Mouse (Mus musculus) right cerebral cortex, adult 2 months (tissue): ENCODE results near the gene Fam234b.

Experiments
- DNase-seq, 2 experiments: peaks; one replicate each; pipeline ENCODE4 v3.0.0; 2021 to 2022; ENCODE audit warnings: low spot score in 2 of 2

Fam234b gene

DNA sequence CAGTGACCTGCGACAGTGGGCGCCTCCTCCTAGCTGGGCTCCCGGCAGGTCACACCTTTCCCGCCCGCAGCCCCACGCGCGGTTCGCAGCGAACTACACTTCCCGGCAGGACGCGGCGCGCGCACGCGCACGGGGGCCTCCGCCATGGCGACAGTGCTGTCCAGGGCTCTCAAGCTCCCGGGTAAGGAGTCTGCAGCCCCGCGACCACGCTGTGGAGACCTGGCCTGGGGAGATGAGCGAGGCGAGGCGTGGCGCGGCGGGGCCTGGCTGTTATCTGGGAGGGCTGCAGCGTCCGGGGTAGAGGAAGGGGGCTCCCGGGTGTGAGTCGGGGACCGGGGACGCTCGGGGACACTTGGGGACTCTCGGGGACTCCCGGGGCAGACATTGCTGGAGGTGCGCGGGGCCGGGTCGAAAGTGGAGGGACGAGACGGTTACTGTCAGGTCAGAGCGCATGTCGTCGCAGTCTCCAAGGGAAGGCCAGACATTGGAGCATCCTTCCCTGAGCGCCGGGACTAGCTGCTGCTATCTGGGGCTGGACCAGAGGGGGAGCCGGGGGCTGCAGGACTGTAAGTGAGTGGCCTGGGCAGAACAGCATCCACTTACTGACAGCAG lies at the start of gene Fam234b, which contains the start of gene Hebp1:
Gene Fam234b (plus strand): TSS at position 57 of the 612 bp plus-strand sequence.
Gene Hebp1 (minus strand): TSS at position 102 of the 612 bp plus-strand sequence.
- peak; percentile 89 to 90 for DNase-seq

DNA sequence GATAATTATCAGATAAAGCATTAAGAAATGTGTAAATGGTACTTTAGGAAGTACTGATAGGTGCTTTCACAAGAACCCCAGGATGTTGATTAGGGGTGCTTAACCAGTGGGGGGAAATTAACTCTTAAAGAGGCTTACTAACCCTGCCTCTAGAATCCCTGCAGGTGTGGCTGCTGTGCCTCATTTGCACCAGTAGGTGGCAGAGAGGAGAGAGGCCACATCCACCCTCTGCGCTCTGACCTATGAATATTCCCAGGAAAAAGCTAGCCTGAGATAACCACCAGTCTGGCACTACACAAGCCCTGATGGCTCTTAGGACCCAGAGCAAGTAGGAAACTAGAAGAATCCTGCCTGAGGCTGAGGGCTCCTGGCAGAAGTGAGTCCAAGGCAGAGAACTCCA lies 49.3 kb upstream of the Fam234b start:
- DNase-seq, result no peak

DNA sequence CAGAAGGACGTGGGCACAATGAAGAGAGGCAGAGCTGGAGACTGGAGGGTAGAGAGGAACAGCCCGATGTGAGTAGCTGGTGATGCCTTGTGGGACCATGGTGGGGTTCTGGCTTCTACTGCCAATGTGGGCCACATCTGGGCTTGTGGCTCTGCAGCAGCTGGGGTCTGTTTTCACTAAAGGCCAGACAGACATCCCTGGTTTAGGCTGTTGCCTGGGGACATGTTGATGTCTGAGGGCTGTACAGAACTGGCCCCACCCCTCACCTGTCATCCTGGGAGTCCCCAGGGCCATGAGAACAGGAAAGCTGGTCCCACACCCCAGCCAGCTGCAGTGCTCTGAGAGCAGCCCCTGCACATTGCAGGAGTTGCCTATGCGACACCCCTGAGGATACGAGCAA lies 48.6 kb upstream of the Fam234b start:
- no peak for DNase-seq

DNA sequence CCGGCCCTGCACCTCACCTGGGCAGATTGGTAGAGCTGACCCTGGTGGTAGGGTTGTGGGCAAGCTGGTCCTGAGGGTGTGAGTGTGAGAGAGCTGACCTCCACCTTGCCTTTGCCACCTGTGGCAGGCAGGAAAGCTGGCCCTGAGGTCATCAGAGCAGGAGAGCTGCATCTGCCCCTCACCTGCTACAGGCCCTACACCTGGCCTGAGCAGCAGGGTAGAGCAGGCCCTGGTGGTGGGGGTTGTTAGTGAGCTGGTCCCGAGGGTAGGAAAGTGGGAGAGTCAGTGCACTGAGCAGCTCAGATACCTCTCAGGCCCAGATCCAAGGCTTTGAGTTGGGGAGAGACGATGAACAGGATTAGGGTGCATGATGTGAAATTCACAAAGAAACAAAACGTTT lies 48.1 kb upstream of the Fam234b start:
- no peak for DNase-seq

DNA sequence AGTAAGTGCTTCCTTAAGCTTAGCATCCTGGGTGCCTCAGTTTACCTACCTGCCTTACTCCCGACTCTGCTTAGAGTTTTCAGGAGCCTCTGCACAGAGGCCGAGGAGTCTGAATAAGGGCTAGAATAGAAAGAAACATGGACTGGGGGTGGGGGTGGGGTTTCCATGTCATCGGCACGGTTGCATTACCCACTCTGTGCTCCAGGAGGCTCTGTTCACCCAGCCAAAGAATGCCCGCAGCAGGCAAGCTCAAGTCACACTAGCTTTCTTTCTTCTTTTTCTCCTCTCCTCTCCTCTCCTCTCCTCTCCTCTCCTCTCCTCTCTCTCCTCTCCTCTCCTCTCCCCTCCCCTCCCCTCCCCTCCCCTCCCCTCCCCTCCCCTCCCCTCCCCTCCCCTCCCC lies 47.5 kb upstream of the Fam234b start:
- DNase-seq, result peak; percentile 38 to 45

DNA sequence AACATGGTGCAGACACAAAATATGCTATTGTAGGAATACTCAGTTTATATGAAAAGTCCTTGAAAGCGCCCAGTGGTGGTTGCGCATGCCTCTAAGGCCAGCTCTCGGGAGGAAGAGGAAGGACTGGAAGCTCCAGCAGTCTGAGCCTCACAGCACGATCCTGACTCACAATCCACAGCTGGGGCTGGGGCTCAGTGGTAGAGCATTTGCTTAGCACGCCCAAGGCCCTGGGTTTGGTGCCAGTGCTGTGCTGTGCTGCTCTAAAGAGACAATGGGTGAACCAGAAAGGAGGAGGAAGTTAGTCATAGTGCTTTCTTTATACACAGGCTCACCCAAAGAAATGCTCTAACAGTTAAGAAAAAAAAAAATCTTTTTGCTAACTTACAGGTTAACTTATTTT lies 44.1 kb upstream of the Fam234b start:
- DNase-seq, result peak; percentile 34 to 44

DNA sequence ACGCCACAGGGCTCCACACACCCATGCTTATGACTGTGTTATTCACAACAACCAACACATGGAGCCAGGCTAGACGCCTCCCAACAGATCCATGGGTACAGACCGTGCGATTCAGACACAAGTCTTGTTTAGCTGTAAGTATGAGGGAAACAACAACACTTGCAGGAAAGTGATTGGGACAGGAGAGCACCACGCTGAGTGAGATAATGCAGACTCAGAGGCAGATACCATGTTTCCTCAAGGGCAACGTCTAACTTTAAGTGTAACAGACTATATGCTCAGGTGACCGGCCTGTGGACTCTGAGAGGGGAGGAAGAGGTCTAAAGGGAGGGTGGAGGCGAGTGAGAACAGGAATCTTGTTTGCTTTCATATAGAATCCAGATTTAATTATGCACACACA lies 41.2 kb upstream of the Fam234b start:
- DNase-seq, result no peak

DNA sequence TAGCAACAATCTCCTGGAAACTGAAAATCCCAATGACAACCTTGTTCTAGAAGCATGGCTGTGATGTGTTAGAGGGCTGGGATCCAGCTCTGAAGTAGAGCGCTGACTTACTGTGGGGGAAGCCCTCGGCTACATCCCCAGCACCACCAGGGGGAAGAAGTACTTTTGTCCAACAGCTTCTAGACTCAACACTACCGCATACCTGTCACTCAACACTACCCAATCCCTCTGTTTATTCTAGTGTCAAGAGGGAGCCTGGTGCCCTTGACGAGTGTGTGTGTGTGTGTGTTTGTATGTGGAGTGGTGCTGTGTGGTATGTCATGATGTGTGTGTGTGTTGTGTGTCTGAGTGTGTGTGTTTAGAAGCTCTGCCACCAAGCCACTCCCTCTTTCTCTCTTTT lies 40.3 kb upstream of the Fam234b start:
- no peak for DNase-seq

DNA sequence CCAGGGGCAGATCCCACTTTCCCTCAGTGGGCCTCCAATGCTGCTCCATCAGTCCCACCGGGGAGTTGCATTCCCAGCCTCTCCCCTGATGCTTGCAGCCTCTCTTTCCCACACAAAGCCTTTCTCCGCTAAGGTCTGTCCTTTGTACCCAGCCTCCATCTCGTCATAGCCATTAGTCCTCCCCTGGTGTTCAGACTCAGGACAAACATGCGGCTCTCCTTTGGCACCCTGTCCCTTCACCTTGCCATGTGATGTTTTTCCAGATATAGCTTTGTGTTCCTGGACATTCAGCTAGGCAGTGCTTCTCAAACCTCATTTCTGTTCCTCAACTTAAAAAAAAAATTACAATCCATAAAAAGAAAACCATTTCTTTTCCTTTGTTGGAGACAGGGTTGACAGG lies 39.3 kb upstream of the Fam234b start:
- DNase-seq, result no peak

DNA sequence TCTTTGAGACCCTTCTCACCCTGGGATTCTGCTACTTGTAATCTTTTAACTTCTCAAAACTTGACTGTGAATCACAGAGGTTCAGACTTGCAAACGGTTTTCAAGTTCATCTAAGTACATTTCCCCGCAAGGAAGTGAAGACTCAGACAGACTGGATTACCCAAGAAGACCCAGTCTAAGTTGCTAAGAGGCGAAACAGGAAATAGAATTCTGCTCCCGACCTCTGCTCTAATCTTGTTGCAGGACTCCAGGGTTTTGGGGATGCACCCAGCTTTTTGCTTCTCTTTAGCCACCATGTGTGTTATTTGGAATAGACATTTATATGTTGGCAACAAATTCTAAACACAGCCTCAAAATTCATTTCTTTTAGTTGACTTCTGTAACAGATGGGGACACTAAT lies 36.4 kb upstream of the Fam234b start:
- no peak for DNase-seq

DNA sequence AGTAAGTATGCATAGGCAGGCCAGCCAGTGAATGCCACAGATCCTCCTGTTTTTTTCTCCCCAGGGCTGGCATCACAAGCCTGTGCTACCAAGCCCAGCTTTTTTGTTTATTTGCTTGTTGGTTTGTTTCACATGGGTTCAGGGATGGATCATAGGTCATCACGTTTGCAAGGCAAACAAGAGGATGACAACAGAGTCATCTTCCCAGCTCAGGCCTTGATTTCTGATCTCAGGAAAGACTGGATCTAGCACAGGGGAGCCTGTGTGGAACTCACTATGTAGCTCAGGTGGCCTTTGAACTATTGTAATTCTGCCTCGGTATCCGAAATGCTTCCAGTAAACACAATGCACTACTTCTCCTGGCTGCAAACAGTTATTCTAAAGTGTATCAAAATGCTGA lies 35.5 kb upstream of the Fam234b start:
- no peak for DNase-seq

DNA sequence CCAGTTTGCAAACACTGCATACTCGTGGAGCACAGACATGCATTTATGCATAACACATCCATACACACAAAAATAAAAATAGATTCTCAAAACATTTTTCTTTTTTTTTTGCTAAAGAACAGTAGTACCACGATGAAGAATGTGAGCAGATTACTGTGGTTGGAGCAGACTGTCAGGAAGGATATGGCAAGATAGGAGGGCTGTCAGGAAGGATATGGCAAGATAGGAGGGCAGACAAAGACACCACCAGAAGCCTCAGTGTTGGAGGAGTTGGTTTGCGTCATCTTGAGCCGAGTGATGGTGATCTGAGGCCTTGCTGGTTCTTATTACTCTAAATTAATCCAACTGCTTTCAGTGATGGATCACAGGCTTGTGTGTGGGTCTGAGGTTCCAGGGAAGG lies 34.9 kb upstream of the Fam234b start:
- no peak for DNase-seq

DNA sequence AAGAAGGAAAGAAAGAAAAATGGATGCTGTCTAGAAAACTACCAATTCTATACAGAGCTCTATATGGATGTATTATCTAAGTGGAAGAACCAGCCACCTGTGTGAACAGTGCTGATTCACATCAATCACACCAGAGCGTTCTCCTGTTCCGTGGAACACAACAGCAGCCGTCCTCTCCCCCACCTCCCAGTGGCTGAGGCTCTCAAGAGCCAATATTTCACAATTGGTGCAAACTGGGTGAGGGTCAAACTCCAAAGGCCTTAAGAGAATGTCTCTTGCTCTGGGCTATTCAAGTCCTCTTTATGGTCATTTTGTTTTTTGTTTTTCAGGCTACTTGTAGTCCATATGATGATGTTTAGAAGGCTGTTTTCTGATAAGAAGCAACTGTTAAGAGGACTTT lies 32.6 kb upstream of the Fam234b start:
- no peak for DNase-seq

DNA sequence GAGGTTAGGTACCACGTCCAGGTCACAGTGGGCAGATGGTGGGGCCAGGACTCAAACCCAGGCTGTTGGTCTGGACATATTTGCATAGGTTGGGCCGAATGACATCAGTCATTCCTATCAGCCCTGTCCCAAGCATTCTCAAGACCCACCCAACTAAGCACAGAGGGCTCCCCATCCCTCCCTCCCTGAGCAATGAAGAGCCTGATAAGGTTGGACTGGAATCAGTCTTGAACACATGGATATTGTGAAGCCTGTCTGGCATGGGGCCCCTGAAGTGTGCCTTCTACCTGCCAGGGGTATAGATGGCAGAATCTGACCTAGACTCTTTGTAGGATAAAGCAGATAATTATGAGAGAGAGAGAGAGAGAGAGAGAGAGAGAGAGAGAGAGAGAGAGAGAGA lies 32.1 kb upstream of the Fam234b start:
- no peak for DNase-seq

DNA sequence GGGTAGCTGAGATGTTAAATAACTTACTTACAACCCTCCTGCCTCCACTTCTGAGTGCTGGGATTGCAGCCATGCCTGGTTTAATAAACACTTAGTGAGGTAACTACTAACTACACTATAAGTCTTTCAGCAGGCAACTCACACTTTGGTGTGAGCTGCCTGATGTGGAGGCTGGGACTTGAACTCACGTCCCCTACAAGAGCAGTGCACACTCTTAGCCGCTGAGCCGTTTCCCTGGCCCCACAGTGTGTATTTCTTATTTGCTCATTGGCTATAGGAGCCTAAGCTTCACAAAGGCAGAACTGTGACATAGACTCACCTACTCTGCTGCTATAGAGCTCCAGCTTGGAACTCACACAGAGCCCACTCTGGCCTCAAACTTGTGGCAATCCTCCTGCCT lies 31.5 kb upstream of the Fam234b start:
- no peak for DNase-seq

DNA sequence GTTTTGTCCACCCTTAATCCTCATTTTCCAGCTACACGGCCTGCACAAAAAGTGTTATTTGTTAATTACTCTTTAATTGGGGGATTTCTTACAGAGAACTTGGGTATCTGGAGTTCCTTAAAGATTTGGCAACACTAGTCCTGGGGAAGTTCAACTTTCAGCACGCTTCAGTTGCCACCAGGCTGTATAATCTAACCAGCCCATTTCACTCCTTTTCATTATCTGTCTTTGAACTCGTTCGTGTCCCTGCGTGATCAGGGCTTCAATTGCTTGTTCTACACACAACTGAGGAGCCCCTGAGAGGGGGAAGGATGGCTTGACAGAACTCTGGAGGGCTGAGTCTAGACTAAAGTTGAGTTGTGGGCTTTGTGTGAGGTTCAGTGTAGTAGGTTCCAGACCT lies 31.1 kb upstream of the Fam234b start:
- no peak for DNase-seq

DNA sequence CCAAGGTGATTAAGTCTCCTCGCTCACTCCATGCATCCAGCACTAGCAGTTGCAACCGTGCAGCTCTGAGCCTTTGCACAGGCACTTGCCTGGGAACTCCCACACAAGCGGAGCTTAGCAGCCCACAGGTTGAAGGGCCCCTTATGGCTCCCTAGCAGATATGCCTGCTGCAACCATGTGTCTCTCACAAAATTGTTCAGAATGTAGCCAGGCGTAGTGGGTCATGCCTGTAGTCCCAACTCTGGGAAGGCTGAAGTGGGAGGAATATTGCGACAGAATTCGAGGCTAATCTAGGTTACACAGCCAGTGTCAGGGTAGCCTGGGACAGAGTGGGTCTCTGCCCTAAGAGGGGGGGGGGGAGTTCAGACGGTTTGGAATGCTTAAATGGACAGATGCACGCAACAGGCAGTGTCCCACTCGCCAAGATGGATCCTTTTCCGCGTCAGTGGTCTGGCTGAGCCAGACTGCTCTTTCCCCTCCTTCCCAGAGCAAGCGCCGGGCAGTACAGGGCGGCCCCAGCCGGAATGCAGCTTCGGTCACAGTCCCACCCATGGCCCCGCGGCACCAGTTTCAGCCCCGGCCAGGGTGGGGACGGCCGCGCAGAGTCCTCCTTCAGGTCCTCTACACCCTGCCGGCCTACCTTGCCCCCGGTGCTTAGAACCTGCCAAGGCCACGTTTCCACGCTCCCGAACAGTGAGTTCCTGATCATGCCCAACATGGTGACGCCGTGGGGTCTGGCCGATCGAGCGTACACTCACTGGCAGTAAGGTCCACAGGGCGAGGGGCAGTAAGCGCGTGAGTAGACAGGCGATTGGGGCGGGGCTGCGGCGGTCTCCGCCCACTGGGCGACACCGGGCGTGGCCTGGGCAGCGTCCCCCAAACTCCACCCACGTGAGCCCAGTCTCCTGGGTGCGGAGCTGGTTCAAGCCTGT lies 30.1 kb upstream of the Fam234b start:
- peak; percentile 71 to 75 for DNase-seq

DNA sequence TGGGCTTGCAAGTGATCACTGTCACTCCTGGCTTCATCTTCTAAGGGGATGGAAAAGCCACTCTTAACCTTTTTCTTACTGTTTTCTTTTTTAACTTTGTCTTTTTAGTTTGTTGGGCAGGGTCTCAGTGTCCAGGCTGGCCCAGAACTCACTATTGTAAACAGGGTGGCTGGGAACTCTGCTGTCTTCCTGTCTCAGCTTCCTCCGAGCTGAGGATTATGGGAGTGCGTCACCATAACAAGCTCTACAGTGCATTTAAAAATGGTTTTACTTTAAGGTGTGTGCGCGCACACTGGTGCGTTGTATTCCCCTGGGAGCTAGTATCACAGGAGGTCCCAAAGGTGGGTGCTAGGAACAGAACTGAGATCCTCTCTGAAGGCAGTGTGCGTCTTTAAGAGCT lies 29.3 kb upstream of the Fam234b start:
- DNase-seq, result no peak

DNA sequence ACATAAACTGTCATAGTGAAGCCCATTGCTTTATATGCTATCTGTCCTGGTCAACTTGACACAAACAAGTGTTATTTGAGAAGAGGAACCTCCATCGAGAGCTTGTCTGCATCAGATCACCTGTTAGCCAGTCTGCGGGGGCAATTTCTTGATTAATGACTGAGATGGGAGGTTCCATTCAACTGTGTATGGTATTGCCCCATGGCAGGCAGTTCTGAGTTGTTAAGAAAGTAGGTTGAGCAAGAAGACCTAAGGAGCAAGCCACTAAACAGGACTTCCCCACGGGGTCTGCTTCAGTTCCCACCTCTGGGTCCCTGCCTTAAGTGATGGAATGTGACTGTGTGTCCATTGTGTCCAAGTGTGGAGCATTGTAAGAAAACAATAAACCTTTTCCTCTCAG lies 28.5 kb upstream of the Fam234b start:
- no peak for DNase-seq

DNA sequence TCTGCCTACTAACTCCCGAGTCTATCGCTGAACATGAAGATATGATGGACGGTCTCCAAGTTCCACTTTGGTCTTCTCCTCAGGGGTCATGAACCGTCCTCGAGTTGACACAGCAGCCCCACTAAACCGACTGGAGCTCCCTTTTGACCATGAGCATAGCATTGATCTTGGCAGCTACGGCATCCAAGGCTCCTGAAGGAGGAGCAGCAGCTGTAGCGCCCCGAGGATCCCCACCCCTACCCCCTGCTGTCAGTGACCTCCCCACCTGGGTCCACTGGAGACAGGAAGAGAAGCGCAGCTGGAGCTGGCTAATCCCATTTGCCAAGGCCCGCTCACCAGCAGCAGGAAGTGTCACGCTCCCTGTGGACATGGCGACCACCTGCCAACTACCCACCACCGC lies 26.0 kb upstream of the Fam234b start:
- no peak for DNase-seq

DNA sequence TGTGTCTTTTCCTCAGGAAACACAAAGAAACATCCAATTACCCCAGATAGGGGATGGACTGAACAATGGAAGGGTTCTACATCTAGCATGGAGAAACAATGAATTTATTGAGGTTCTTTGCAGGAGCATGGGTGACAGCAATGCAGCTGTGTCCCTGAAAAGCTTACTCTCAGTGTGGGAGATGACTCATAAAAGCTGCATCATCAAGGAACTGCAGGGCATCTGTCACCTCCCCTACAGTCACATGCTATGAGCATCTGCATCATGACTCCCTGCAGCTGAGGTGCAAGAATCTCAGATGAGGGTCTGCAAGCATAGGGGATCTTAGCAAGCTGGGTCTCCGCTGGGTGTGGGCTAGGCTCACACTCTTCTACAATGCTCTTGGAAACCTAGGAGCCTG lies 22.8 kb upstream of the Fam234b start:
- peak; percentile 20 to 37 for DNase-seq

DNA sequence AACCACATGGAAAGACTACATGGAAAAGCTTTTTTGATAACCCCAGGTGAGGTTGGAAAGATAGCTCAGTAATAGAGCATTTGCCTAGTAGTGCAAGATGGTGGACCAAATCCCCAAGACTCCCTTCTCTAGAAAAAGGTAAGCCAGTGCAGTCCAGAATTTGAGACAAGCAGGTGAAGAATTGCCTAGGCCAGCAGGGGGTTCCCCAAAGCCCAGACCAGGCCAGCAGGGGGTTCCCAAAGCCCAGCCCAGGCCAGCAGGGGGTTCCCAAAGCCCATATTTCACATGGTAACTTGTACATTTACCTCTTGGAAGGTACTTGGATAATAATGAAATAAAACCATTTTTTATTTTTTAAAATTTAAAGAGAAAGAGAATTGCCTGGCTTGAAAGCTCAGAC lies 20.5 kb upstream of the Fam234b start:
- DNase-seq, result no peak

DNA sequence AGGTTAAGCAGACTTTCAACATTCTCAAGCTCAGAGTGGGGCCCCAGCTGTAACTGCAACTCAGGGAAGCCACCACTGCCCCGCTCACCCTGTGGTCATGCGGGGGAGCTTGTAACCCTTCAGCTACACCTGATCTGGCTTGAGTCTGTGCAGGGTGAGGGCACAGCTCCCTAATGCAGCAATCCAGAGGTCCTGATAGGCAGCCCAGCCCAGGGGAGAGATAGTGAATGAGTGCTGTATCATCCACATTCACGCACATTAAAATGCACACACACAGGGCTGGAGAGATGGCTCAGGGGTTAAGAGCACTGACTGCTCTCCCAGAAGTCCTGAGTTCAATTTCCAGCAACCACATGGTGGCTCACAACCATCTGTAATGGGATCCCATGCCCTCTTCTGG lies 19.2 kb upstream of the Fam234b start:
- DNase-seq, result no peak
